Mouse (Mus musculus) adrenal gland (tissue): ENCODE results near the gene Fam178b.

Experiments used
- intact Hi-C: fragments of 180-260 bp; cut with DNase I; formaldehyde crosslinking; loops from one replicate; pipeline ENCODE4 v1.15.1; 2025
- long read RNA-seq, 2 experiments: library from polyadenylated mRNA; unstranded; transcript quantifications; one replicate each; pipeline ENCODE4 v2.0.0; 2020; ENCODE audit warnings: borderline replicate concordance in 1 of 2; ENCODE audit not compliant: insufficient replicate concordance in 1 of 2

Gene Fam178b
- long read RNA-seq, experiment 1, partial matches to known transcripts, result 2 of 3 reads
- long read RNA-seq, experiment 1, other reads (novel, unspliced or antisense), result 0 of 3 reads
- long read RNA-seq, experiment 2, result 0 reads

- intact Hi-C loops, result no loop called here
These were observed at the start of gene Fam178b for GRCm38 (mm10) chr1:36682620-36683355. Fam178b (minus strand) TSS chr1:36683183.

- intact Hi-C loops, result no loop called here
These were observed 41.1 kb upstream of the Fam178b start for GRCm38 (mm10) chr1:36724057-36724431.

GRCm38 (mm10) chr1:36723146-36724056 lies 40.4 kb upstream of the Fam178b start:
- intact Hi-C loops, result no loop called here

GRCm38 (mm10) chr1:36718786-36719185 lies 35.8 kb upstream of the Fam178b start:
- intact Hi-C loops, result no loop called here

GRCm38 (mm10) chr1:36714311-36714710 lies 31.3 kb upstream of the Fam178b start, which contains the start of gene Actr1b:
Actr1b (minus strand) TSS chr1:36714422.
- intact Hi-C loops, result no loop called here

GRCm38 (mm10) chr1:36711104-36711503 lies 28.1 kb upstream of the Fam178b start:
- intact Hi-C loops, result no loop called here

- intact Hi-C loops, result no loop called here
These were observed 26.9 kb upstream of the Fam178b start, which contains the start of gene 4933424G06Rik for GRCm38 (mm10) chr1:36709854-36710280. 4933424G06Rik (plus strand) TSS chr1:36710149.

GRCm38 (mm10) chr1:36709055-36709853 lies 26.3 kb upstream of the Fam178b start:
- intact Hi-C loops, result no loop called here

- intact Hi-C loops, result no loop called here
These were observed 25.6 kb upstream of the Fam178b start for GRCm38 (mm10) chr1:36708626-36709025.

GRCm38 (mm10) chr1:36707797-36708196 lies 24.8 kb upstream of the Fam178b start:
- intact Hi-C loops, result no loop called here

- intact Hi-C loops, result no loop called here
These were observed 24.2 kb upstream of the Fam178b start for GRCm38 (mm10) chr1:36707166-36707565.

- intact Hi-C loops, result no loop called here
These were observed 14.0 kb upstream of the Fam178b start for GRCm38 (mm10) chr1:36697030-36697429.

- intact Hi-C loops, result no loop called here
These were observed 13.4 kb upstream of the Fam178b start for GRCm38 (mm10) chr1:36696411-36696810.

- intact Hi-C loops, result no loop called here
These were observed 11.9 kb upstream of the Fam178b start for GRCm38 (mm10) chr1:36694871-36695270.

- intact Hi-C loops, result no loop called here
These were observed 8.5 kb upstream of the Fam178b start, which contains the start of gene Cox5b for GRCm38 (mm10) chr1:36691271-36692155. Cox5b (plus strand) TSS chr1:36691449.

GRCm38 (mm10) chr1:36690671-36691235 lies 7.8 kb upstream of the Fam178b start:
- intact Hi-C loops, result no loop called here

GRCm38 (mm10) chr1:36683810-36684467 lies 956 bp upstream of the Fam178b start:
- intact Hi-C loops, result loop anchor here (2.0 kb wide), 1 partner anchor 137 kb away; the partner anchor contains the start of gene Ankrd39

- intact Hi-C loops, result no loop called here
These were observed 2.1 kb downstream of the Fam178b start for GRCm38 (mm10) chr1:36680893-36681292.

- intact Hi-C loops, result no loop called here
These were observed 8.0 kb downstream of the Fam178b start for GRCm38 (mm10) chr1:36674936-36675335.
